Mouse (Mus musculus) embryo, embryonic 10 days (tissue): ENCODE measurements at regions not wholly inside any gene's neighbourhood (a gene's known extent, or its start where the extent isn't known, plus 50 kb on each side); places are given as distances from the start of the nearest gene placed in this dataset.

Source experiments
- DNase-seq: peaks from one replicate; pipeline ENCODE4 v3.0.0-alpha.2; 2015; ENCODE audit warnings: low spot score

DNA sequence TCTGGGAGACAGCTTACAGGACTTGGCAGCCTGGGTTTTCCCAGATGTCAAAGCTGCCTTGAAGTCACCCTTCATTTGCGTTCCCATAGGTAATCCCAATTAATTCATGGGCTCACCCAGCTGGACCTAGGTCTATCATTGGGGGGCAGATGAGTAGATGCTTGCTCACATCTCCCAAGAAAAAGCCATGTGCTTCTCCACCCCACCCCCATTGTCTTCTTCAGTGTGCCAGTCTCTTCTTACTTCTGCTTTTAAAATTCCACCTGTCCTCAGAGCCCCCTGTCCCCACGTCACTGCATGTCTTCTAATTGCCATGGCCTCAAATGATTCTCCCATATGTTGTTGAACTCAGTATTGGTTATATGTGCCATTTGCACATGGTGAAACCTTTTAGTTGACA lies 240.9 kb upstream of the Runx1 start:
- DNase-seq = no peak

DNA sequence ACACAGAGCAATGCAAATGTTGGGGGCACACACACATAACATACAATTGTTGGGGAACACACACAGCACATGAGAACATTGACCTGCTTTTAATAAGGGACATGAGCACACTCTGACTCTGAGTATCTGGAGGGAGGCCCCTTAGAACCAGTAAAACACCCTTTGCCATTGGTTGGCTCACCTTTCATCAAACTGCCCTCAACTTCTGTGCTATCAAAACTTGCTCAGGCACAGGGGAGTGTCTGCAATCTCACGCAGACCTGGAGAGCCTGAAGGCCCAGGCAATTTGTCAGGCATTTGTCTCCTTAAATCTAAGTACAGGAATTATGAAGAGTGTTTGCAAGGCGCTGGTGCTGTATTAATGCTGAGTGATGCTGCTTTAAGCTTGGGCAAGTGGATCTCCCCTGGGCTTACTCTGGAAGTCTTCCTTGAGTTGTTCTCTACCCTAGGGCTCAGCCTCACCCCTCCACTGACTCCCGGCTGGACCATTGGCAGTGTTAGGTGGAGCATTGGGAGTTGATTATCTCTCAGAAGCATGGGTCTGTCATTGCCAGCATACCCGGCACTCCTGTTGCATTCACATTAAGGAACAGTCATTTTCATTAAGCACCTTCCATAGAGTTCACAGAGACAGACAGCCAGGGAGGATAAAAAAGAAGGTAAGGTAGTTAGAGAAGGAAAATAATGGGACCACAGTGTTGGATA lies 235.7 kb upstream of the Runx1 start:
- no peak for DNase-seq

DNA sequence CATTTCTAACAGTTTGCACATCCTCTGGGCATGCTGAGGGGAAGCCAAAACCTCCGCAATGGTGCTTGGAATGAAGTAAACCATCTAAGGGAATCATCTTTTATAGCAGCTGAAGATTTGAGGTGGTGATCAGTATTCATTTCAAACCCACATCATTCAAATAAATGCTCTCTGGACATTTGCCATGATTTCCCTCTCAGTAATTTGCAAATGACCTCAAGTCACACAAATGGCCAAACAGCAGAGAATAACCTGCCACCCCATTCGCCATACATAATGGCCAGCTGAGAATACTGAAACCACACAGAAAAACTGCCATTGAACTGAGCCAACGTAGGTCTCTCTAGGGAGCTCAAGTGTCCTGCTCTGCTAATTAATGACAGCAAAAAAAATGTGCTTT lies 230.3 kb upstream of the Runx1 start:
- no peak for DNase-seq

DNA sequence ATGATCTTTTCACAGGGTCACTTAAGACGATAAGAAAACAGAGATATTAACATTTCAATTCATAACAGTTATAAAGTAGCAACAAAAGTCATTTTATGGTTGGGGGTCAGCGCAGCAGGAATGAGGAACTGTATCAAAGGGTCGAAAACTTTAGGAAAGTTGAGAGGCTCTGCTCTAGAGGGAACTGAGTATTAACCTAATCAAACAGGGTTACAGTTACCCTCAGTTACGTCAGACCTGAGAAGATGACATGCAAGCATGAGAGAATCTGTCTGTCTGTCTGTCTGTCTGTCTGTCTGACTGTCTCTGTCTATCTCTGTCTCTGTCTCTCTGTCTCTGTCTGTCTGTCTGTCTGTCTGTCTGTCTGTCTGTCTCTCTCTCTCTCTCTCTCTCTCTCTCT lies 229.6 kb upstream of the Runx1 start:
- DNase-seq = no peak

DNA sequence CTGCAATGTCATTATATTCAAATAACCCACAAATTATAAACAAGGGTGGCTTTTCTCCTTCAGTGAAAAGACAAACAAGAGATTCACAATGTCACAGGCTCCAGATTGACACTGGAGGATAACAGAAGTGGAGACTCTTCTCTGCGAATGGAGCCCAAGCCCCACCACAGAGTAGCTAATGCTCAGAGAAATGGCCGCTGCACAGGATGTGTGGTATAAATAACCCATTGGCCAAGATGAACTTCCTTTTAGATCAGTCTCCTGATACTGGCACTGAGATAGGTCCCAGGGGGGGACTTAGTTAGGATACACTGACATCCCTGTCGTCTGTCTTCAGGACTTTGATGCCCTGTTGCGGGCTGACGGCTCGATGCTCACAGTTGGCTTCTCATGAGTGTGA lies 225.3 kb upstream of the Runx1 start:
- no peak for DNase-seq

DNA sequence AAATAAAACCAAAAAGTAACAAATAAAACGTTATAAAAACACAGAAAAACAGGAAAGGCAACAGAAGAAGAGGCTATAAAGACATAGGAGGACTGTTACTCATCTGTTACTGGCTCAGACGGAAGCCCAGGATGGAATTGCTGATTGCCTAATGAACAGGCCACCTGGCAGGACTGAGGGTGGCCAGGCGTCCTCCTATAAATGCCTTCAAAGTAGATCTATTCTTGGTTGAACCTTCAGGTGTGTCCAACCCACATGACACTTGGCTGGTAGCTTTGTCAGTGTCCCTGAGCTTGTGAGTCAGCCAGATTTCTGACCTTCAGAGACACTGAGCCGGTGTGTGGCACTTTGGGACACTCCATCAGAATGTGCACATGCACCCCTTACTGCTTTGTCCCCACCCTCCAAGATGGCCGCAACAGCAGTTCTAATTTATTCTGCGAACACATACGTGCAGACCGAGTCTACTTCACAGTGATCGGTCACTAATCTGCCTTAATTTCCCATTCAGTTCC lies 222.5 kb upstream of the Runx1 start:
- no peak for DNase-seq

DNA sequence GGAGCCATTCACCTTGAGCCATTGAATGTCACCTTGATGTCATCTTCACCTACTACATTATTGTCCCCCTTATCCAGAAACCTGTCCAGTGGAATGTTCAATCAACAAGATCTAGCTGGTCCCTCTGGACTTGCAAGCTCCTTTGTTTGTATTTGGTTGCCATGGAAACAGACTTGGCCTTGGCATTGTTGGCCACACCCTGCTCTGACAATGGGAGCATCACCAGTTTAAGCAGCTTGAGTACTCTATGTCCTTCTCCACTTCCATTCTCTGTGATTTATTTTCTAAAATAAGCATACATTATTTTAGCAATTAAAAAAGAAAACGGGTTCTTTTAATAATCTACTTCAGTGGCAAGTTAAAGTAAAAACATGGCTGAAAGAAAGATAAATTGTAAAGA lies 221.6 kb upstream of the Runx1 start:
- peak; percentile 20 for DNase-seq

DNA sequence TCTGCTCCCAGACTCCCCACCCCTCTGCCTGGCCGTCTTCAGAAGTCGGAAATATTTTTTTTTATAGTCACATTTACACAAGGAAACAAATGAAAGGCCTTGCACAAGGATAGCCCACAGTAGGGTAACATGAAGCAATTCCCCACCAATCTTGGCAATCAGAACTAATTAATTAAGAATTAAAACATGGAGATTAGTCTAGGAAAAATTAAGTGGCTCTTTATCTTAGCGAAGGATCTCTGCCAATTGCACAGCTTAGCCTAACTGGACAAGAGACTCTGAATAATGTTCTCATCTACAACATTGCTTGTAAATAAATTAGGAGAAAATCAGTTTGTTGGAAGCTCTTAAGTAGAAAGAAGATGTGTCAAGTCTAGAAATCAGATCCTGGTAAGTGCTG lies 220.3 kb upstream of the Runx1 start:
- DNase-seq = no peak

DNA sequence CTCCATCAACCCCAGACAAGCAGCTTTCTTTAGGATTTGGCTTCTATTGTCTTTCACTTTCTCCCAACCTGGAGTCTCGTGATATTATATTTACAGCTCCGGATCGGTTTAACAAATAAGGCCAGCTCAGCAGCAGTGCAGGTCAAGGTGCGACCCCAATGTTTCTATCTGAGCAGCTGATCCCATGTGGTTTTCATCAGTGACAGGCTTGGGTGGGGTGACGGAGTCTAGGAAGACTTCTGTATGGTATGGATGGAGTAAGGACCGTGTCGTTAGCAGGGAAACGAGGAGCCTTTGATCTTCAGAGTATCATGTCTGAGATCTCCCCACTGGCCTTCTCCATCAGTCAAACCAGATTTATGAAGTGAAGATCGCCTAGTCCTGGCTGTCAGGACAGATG lies 217.4 kb upstream of the Runx1 start:
- DNase-seq = peak; percentile 18

DNA sequence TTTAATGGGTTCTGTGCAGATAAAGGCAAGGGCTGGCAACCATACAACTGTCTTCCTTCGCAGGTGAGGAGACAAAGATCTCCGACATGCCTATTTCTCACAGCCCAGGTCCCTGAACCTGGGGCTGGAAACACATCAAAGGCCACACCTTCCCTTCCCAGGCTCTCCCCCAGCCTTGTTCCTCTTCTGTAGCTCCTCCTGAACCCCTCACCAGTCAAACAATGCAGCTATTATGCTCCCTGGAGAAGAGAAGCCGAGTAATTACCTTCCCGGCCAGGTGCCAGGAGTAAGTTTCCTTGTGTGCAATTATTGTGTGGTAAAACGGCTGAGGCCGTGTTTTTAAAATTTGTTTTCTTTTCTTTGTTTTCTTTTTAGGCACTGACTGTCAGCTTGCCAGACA lies 217.0 kb upstream of the Runx1 start:
- DNase-seq = no peak

DNA sequence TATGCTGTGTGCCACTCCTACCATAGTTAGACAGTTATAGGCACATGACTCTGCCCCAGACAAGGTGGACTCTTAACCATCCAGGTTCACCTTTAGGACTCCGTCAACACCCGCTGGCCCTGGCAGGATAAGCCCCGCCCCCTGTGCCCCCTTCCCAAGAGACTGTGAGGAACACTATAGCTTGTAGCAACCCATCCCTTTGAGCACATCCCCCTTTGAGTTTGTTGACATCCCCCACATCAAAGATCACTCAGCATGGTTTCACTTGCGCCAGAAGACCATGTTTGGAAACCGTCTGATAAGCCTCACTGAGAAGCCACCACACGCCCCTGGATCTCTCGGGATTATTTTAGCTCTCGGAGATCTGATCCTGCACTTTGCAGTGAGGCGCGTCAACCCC lies 216.5 kb upstream of the Runx1 start:
- no peak for DNase-seq

DNA sequence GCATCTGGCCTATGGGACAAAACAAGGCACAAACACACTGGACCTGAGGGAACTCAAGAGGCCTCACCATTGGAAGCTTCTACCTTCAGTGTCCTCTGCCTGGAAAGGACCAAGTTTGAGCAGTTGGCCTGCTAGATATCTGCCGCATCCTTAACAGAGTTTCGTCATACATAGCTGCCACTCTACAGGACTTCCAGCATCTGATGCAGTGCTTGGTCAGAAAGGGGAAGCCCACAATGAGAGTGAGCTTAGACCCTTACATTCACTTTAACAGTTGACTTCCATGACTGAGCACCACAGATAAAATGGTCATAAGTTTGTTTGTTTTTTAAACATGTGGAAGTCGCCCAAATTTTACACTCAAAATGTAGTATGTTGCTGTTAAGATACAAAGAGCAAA lies 215.9 kb upstream of the Runx1 start:
- DNase-seq = no peak

DNA sequence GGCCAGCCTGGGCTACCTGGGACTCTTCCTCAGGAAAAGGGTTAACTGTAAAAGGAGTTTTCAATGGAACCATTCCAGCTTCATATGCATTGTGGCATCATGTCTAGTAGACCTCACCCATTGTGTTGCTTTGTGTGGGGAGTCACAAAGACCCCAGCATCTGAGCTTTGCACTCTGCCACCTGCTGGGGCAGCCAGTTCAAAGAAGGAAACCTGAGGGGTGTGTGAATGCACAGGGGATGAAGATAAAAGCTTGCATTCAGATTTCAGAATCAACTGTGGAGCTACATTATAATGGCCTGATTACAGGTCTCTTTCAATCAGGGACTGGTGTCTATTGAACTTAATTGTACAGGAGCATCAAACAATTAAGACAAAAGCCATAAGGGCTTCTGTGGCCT lies 215.4 kb upstream of the Runx1 start:
- no peak for DNase-seq

DNA sequence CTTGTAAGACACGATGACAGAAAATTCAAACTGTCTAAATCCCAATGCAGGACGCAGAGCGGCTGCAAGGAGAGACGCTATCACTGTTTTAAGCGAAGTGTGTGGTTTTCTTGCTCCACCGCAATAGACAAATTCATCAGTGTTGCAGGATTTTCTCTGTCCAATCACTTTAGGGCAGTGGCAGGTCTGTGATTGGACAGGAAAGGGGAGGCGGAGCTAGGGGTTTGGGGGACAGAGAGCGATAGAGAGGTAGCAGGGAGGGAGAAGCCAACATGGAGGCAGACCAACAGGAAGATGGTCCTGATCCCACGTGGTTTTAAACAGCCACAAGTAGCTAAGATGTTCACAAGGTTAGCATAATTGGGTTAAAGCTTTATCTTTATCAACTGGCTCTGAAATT lies 209.7 kb upstream of the Runx1 start:
- DNase-seq = no peak

DNA sequence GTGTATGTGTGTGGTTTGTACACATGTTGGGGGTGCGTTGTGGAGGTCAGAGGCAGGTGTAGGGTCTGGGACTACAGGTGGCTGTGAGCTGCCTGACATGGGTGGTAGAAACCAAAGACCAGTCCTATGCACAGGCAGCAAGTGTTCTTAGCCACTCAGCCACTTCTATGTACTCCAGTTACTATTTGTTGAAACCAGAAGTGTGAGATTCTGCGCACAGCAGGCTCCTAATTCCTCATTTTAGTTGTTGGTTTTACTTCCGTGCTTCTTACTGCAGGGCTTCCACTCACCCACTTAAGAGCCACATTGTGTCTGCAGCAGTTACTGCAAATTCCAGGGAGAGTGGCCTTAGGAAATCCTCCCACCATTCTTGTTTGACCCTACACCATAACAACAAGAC lies 208.0 kb upstream of the Runx1 start:
- DNase-seq = no peak

DNA sequence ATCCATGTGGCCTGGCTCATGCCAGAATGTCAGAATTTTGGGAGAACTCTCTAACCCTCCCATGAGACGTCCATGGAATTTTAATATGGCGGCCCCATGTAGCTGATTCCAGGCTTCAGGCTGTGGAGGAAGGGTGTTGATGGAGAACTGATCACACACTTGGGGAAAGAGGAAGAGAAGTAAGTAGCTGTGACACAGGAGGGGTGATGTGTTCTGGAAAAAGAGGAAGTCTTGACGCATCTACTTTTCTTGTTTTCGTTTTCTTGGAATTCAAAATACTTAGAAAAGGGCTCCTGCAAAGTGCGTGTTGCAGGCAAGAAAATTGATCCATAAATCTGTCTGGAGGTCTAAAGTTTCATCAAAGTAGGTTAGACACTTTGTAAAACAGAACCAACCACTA lies 205.7 kb upstream of the Runx1 start:
- DNase-seq = no peak

DNA sequence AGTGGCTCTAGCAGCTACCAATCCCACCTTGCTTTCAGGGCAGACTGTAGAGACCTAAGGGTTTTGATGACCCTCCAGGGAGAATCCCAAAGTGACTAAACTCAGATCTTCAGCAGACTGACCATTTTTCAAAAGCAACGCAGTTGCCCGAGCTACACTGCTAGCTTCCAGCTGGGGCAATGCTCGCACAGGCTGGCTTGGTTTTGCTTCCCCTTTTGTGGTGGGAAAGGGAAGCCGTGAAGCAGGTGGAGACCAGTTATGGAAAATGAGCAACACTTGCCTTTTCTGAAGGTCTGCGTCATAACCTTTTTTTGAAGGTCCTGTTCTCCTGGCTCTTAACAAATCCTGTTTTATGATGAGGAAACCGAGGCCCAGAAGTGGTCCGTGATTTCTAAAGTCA lies 202.7 kb upstream of the Runx1 start:
- no peak for DNase-seq

DNA sequence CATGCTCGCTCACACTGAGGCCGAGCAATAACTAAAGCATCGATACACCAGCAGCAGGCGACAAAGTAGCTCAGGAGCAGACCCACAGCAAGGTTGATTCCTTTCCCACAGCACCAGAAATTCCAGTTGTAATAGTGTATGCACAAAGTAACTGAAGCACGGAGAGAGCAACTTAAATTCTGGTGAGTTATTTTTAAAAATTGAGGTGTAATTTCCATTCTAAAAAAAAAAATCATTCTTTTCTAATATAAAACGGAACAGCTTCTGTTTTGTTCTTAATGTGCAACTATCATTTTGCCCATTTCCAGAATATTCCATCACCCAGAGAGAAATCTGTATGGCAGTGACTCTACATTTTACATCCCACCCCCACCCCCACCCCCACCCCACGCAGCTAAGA lies 202.1 kb upstream of the Runx1 start:
- no peak for DNase-seq

DNA sequence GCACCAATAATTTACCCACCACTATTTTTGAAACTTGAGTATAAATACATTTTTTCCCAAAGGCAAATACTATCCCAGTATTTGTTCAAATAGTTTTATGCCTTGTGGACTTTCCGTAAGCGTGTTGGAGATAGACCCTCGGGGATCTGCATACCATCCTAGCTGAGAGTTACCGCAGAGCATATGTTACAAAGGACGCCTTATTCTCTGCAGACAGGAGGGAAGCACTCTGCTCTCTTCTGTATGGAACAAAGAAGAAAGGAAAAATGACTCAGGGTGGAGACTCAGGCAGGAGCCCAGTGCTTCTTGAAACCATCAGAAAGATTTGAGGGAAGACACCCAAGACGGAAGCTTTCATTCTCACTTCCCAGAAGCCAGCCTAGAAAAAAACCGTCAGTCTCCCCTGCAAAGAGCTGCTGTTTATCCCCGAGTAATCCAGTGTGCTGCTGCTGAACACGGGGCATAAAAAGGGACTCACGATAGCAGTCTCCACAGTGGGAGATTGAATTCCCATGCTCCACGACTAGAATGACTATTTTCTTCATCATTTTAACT lies 200.2 kb upstream of the Runx1 start:
- DNase-seq = no peak

DNA sequence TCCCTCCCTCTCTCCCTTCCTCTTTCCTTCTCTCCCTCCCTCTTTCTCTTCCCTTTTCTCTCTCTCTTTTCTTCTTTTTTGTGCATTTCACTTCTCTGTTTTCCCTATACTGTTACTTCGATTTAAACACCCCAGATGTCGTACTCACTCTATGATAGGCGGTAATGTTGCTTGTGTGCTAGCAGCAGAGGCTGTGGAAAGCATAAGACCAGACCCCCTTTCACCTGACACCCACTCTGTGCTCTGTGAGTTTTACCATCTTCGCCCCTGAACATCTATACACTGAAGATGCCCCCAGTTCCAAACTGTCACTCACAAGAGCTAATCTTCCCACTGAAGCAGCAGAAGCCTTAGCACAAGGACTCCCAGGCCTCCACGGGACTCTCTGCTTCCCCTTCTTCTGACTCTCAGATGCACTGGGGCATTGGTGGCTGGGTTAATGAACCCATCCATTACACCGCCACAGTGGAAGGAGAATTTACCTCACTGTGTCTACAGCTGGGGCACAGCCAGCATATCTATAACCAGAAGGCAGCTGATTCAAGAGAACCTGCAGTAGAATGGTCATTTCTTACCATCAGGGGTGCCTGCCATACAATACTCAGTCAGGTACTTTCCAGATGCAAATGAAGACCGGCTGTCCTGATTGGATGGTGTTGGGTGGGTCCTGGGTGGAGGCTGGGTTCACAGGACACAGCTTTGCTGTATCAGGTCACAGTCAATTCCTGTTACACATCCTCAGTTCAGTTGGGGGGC lies 194.0 kb upstream of the Runx1 start:
- DNase-seq = no peak

DNA sequence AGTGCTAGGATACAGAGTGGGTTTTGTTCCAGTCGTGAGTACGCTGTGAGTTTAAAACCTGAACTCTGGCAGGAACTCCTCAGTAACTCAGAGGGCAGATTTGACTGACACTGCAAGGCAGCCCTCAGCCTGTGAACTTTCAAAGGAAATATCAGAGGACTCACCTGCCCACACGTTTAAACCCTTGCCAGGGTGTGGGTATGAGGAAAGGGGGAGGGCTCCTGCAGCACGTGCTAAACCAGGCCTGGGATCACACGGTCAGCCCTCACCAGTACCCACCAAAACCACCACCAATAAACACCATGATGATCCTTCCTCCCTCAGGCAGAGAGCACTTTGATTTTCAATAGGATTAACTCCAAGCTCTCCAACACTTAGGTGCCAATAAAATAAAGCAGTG lies 192.8 kb upstream of the Runx1 start:
- DNase-seq = no peak

DNA sequence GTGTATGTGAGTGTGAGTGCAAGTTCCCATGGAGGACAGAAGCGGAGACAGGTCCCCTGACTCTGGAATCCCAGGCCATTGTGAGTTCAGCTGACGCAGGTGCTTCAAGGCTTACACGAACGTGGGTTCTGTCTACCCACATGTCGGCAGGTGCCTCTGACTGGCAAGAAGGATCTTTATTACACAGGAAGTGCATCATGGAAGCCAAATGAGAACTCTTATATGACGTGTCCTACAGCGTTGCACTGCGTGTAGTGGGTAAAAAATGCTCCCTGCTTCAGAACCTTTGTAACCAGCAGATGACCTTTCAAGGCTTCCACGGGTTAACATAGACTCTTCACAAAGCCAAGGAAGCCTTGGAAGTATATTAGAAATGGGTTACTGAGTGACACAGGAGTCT lies 191.1 kb upstream of the Runx1 start:
- DNase-seq = no peak

DNA sequence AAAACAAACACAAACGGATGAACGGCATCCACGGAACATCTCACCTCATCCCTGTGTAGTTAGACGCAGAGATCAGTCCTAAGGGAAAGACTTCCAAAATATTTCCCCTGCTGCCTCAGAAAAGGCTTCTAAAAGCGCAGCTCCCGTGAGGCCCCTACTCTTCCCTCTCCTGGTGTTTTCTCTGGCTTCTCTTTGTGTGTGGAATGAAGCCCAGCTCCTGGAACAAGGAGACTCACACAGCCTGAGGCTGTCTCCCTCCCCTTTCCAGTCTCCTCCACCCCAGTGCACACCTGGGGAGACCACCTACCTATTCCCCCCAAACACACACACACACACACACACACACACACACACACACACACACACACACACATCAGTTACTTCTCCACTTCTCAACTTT lies 189.7 kb upstream of the Runx1 start:
- no peak for DNase-seq

DNA sequence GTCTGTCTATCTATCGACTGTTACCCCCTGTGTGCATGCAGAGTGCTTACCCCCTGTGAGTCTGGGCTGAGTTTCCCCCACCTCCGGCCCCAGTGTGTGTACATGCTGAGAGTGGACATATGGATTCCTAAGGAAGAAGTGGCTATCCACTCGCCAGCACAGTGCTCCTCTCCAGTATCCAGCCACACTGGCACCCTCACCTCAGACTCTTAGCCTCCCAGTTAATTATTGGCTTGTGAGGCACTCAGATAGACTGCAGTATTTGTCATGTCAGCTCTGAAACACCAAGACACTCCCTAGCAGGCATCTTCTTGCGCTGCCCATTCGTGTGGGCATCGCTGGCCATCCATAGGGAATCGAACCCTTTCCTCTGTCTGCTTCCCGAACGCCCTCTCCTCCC lies 189.0 kb upstream of the Runx1 start:
- no peak for DNase-seq
